Mouse (Mus musculus): Measurements from ENCODE around the gene Olfr1154.

- TF ChIP-seq MAX (IDR thresholded peaks at IDR 0.05) (no peak), USF1 (IDR thresholded peaks at IDR 0.05; ENCODE audit: low read depth) (no peak), CTCF (IDR thresholded peaks at IDR 0.05; ENCODE audit: control insufficient read depth, insufficient read depth, insufficient read length) (no peak), MYOG (IDR thresholded peaks at IDR 0.05; ENCODE audit: control insufficient read depth, extremely low read depth, insufficient read length) (no peak), MYOD1 (IDR thresholded peaks at IDR 0.05; ENCODE audit: control insufficient read depth, insufficient read length, low read depth) (no peak)
These were observed 48.0 kb upstream of the Olfr1154 start, which contains the start of gene Olfr1156 for GRCm38 (mm10) chr2:87953000-87953399.

All from C2C12 (cell line).